Mouse (Mus musculus): Measurements from ENCODE around the gene Spns2. TPM values are rescaled to one million over a fixed set of nuclear protein-coding genes. Genes with fewer than 3 reads are reported as not detected.

Gene Spns2
- polyA plus RNA-seq, 1 experiment from 2014 or later = 23.6 TPM

GRCm38 (mm10) chr11:72504016-72504797, 14.5 kb upstream of the Spns2 start:
- Histone ChIP-seq H3K27me3 (ENCODE audit: control insufficient read depth, insufficient read depth, low read length) (no peaks in the 10 kb centered on the region), H3K9me3 (ENCODE audit: control insufficient read depth, low read length) (no peaks in the 10 kb centered on the region), H3K9ac (ENCODE audit: low read length) (no peak overlapping the region), H3K27ac (replicated peaks) (0 out of 2 replicates have a peak overlapping the region, but pooled peaks have one; percentile 31), H3K36me3 (ENCODE audit: control insufficient read depth, insufficient read depth, low read length) (no peaks in the 10 kb centered on the region), H3K4me1 (replicated peaks; ENCODE audit: control insufficient read depth, insufficient read depth) (no peaks in the 10 kb centered on the region), H3K4me3 (ENCODE audit: low read depth, low read length) (no peak overlapping the region), H3K4me2 (replicated peaks; ENCODE audit: low read depth) (no peak overlapping the region)
- no peak for TF ChIP-seq CTCF (IDR thresholded peaks at IDR 0.05; ENCODE audit: low read depth)
- TF ChIP-seq EP300 (optimal IDR thresholded peaks at IDR 0.05) = no peak
- 51% methylated on average over 10 of the region's 10 CpGs for WGBS
- DNase-seq (ENCODE audit: low spot score) (peak; percentile 71), ATAC-seq (ENCODE audit: low FRiP score, low TSS enrichment) (peak; percentile 88)

DNA sequence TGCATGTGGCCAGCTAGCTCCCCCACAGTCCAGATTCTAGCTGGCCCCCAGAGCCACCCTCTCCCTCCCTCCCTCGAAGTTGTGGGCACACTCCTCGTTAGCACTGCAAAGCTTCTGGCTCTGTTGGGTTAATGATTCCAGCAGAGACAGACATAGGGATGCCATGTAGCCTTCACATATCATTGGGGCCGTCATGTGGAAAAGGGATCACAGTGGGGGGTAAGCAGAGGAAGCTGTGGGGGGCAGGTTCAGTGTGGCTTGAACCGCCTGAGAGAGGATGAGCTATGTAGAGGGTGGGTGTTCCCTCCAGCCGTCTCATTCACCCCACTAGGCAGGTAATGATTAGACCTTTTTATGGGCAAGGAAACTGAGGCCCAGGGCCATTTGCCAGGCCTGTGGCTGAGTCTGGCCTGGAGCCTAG, 13.8 kb upstream of the Spns2 start:
- no peak overlapping the region for H3K4me2 ChIP-seq (replicated peaks; ENCODE audit: low read depth)
- no peaks in the 10 kb centered on the region for H3K27me3 ChIP-seq (ENCODE audit: control insufficient read depth, insufficient read depth, low read length)

GRCm38 (mm10) chr11:72502236-72502635, 12.5 kb upstream of the Spns2 start:
- Histone ChIP-seq H3K4me3 (ENCODE audit: low read depth, low read length) (no peak overlapping the region), H3K4me2 (replicated peaks; ENCODE audit: low read depth) (no peak overlapping the region), H3K9me3 (ENCODE audit: control insufficient read depth, low read length) (no peaks in the 10 kb centered on the region), H3K4me1 (replicated peaks; ENCODE audit: control insufficient read depth, insufficient read depth) (no peaks in the 10 kb centered on the region), H3K27ac (replicated peaks) (no peak overlapping the region; the same call in 1 of the 2 replicates), H3K9ac (ENCODE audit: low read length) (no peak overlapping the region), H3K36me3 (ENCODE audit: control insufficient read depth, insufficient read depth, low read length) (no peaks in the 10 kb centered on the region), H3K27me3 (ENCODE audit: control insufficient read depth, insufficient read depth, low read length) (no peaks in the 10 kb centered on the region)
- TF ChIP-seq EP300 (optimal IDR thresholded peaks at IDR 0.05) = no peak
- TF ChIP-seq CTCF (IDR thresholded peaks at IDR 0.05; ENCODE audit: low read depth) = no peak
- 38% methylated on average over 8 of the region's 8 CpGs for WGBS
- DNase-seq (ENCODE audit: low spot score) (no peak), ATAC-seq (ENCODE audit: low FRiP score, low TSS enrichment) (no peak)

More for the DNA sequence above, 13.8 kb upstream of the Spns2 start:
- Histone ChIP-seq H3K36me3 (ENCODE audit: control insufficient read depth, insufficient read depth, low read length) (no peaks in the 10 kb centered on the region), H3K4me1 (replicated peaks; ENCODE audit: control insufficient read depth, insufficient read depth) (no peaks in the 10 kb centered on the region), H3K4me3 (ENCODE audit: low read depth, low read length) (no peak overlapping the region), H3K9ac (ENCODE audit: low read length) (no peak overlapping the region), H3K9me3 (ENCODE audit: control insufficient read depth, low read length) (no peaks in the 10 kb centered on the region), H3K27ac (replicated peaks) (no peak overlapping the region; the same call in 1 of the 2 replicates)
- TF ChIP-seq EP300 (optimal IDR thresholded peaks at IDR 0.05) (no peak), CTCF (IDR thresholded peaks at IDR 0.05; ENCODE audit: low read depth) (no peak)
- WGBS = 45% methylated on average over 5 of the region's 5 CpGs
- ATAC-seq (ENCODE audit: low FRiP score, low TSS enrichment) (no peak), DNase-seq (ENCODE audit: low spot score) (no peak)

- ATAC-seq (ENCODE audit: low FRiP score, low TSS enrichment) = peak; percentile 33; the same call in 1 of the 2 replicates
- no peak overlapping the region for H3K9ac ChIP-seq (ENCODE audit: low read length)
These were observed 11.8 kb upstream of the Spns2 start for GRCm38 (mm10) chr11:72501426-72502002.

DNA sequence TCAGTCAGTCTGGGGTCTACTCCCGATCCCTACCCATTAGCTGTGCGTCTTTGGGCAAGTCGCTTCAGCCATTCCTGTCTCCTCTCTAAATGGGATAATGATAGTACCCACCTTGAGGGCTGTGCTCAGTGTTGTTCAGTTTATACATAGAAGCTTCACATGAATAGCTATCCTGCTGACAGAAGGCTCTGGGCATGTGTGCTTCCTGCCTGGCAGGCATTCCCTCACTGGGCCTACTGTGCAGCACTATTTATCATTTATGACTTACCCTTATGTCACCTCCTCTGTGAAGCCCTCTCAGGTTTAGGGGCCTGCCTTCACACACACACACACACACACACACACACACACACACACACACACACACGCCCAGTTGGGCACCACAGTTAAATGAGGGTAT, 10.4 kb upstream of the Spns2 start:
- no peak for TF ChIP-seq EP300 (optimal IDR thresholded peaks at IDR 0.05)
- TF ChIP-seq CTCF (IDR thresholded peaks at IDR 0.05; ENCODE audit: low read depth) = no peak
- no peaks in the 10 kb centered on the region for H3K9me3 ChIP-seq (ENCODE audit: control insufficient read depth, low read length)
- H3K27me3 ChIP-seq (ENCODE audit: control insufficient read depth, insufficient read depth, low read length) = no peaks in the 10 kb centered on the region
- DNase-seq (ENCODE audit: low spot score) = no peak
- H3K4me1 ChIP-seq (replicated peaks; ENCODE audit: control insufficient read depth, insufficient read depth) = no peaks in the 10 kb centered on the region
- no peak for ATAC-seq (ENCODE audit: low FRiP score, low TSS enrichment)
- WGBS = 93% methylated on average over 4 of the region's 4 CpGs
- no peak overlapping the region for H3K4me2 ChIP-seq (replicated peaks; ENCODE audit: low read depth)
- H3K9ac ChIP-seq (ENCODE audit: low read length) = no peak overlapping the region
- H3K4me3 ChIP-seq (ENCODE audit: low read depth, low read length) = no peak overlapping the region
- H3K36me3 ChIP-seq (ENCODE audit: control insufficient read depth, insufficient read depth, low read length) = no peaks in the 10 kb centered on the region
- H3K27ac ChIP-seq (replicated peaks) = no peak overlapping the region

More at GRCm38 (mm10) chr11:72501426-72502002, 11.8 kb upstream of the Spns2 start:
- Histone ChIP-seq H3K4me2 (replicated peaks; ENCODE audit: low read depth) (no peak overlapping the region), H3K27me3 (ENCODE audit: control insufficient read depth, insufficient read depth, low read length) (no peaks in the 10 kb centered on the region), H3K27ac (replicated peaks) (no peak overlapping the region), H3K36me3 (ENCODE audit: control insufficient read depth, insufficient read depth, low read length) (no peaks in the 10 kb centered on the region), H3K4me1 (replicated peaks; ENCODE audit: control insufficient read depth, insufficient read depth) (no peaks in the 10 kb centered on the region), H3K4me3 (ENCODE audit: low read depth, low read length) (no peak overlapping the region), H3K9me3 (ENCODE audit: control insufficient read depth, low read length) (no peaks in the 10 kb centered on the region)
- TF ChIP-seq CTCF (IDR thresholded peaks at IDR 0.05; ENCODE audit: low read depth) (no peak), EP300 (optimal IDR thresholded peaks at IDR 0.05) (no peak)
- WGBS = 28% methylated on average over 5 of the region's 5 CpGs
- DNase-seq (ENCODE audit: low spot score) = no peak

DNA sequence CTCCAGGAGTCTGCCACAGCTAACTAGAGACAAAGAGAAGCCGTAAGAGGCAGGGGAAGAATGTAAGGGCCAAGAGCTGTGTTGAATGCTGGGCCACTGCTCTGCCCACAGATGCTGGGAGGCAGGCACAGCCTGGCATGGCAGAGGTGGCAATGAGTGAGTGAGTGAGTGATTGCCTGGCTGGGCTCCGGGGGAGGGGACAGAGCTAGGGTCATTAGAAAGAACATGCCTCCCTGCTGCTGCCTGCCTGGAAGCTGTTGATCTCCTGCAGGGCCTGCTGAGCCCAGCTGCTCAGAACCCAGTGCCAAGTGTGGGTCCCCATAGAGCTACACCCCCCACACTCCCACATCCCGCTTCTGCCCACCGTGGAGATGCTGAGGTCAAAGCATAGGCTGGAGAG, 7.7 kb upstream of the Spns2 start:
- Histone ChIP-seq H3K36me3 (ENCODE audit: control insufficient read depth, insufficient read depth, low read length) (no peaks in the 10 kb centered on the region), H3K9me3 (ENCODE audit: control insufficient read depth, low read length) (no peaks in the 10 kb centered on the region), H3K9ac (ENCODE audit: low read length) (no peak overlapping the region), H3K4me3 (ENCODE audit: low read depth, low read length) (no peak overlapping the region), H3K27ac (replicated peaks) (no peak overlapping the region), H3K4me1 (replicated peaks; ENCODE audit: control insufficient read depth, insufficient read depth) (no peaks in the 10 kb centered on the region), H3K4me2 (replicated peaks; ENCODE audit: low read depth) (no peak overlapping the region), H3K27me3 (ENCODE audit: control insufficient read depth, insufficient read depth, low read length) (no peaks in the 10 kb centered on the region)
- TF ChIP-seq CTCF (IDR thresholded peaks at IDR 0.05; ENCODE audit: low read depth) (no peak), EP300 (optimal IDR thresholded peaks at IDR 0.05) (no peak)
- ATAC-seq (ENCODE audit: low FRiP score, low TSS enrichment) (no peak), DNase-seq (ENCODE audit: low spot score) (no peak)
- 29% methylated on average over 4 of the region's 4 CpGs for WGBS

Measured in stomach, postnatal 0 days (tissue).